Mouse (Mus musculus): ENCODE measurements around the gene Fn1.

Fn1 gene

GRCm38 (mm10) chr1:71652551-71653399 lies at the start of gene Fn1:
Fn1 (minus strand) TSS chr1:71653200.
- DNase-seq (ENCODE audit: low spot score in 2 of 2), result peak; percentile 10 to 25

GRCm38 (mm10) chr1:71696093-71696492 lies 43.1 kb upstream of the Fn1 start:
- no peak for DNase-seq (ENCODE audit: low spot score in 2 of 2)

- DNase-seq (ENCODE audit: low spot score in 2 of 2), result no peak
These were observed 38.7 kb upstream of the Fn1 start for GRCm38 (mm10) chr1:71691472-71692277.

- DNase-seq (ENCODE audit: low spot score in 2 of 2), result no peak
These were observed 35.9 kb upstream of the Fn1 start for GRCm38 (mm10) chr1:71688926-71689303.

GRCm38 (mm10) chr1:71688272-71688925 lies 35.4 kb upstream of the Fn1 start:
- DNase-seq (ENCODE audit: low spot score in 2 of 2), result no peak

- no peak for DNase-seq (ENCODE audit: low spot score in 2 of 2)
These were observed 33.8 kb upstream of the Fn1 start for GRCm38 (mm10) chr1:71686791-71687190.

- no peak for DNase-seq (ENCODE audit: low spot score in 2 of 2)
These were observed 30.7 kb upstream of the Fn1 start for GRCm38 (mm10) chr1:71683736-71684135.

- no peak for DNase-seq (ENCODE audit: low spot score in 2 of 2)
These were observed 29.3 kb upstream of the Fn1 start for GRCm38 (mm10) chr1:71682194-71682715.

- no peak for DNase-seq (ENCODE audit: low spot score in 2 of 2)
These were observed 28.3 kb upstream of the Fn1 start for GRCm38 (mm10) chr1:71681306-71681705.

GRCm38 (mm10) chr1:71680046-71680672 lies 27.2 kb upstream of the Fn1 start:
- DNase-seq (ENCODE audit: low spot score in 2 of 2), result no peak

GRCm38 (mm10) chr1:71675420-71675819 lies 22.4 kb upstream of the Fn1 start:
- no peak for DNase-seq (ENCODE audit: low spot score in 2 of 2)

- no peak for DNase-seq (ENCODE audit: low spot score in 2 of 2)
These were observed 21.3 kb upstream of the Fn1 start for GRCm38 (mm10) chr1:71674274-71674673.

GRCm38 (mm10) chr1:71673398-71673910 lies 20.5 kb upstream of the Fn1 start:
- no peak for DNase-seq (ENCODE audit: low spot score in 2 of 2)

GRCm38 (mm10) chr1:71672346-71672745 lies 19.3 kb upstream of the Fn1 start:
- no peak for DNase-seq (ENCODE audit: low spot score in 2 of 2)

- no peak for DNase-seq (ENCODE audit: low spot score in 2 of 2)
These were observed 10.2 kb upstream of the Fn1 start for GRCm38 (mm10) chr1:71663242-71663641.

GRCm38 (mm10) chr1:71658632-71659031 lies 5.6 kb upstream of the Fn1 start:
- DNase-seq (ENCODE audit: low spot score in 2 of 2), result no peak

GRCm38 (mm10) chr1:71656309-71656708 lies 3.3 kb upstream of the Fn1 start:
- no peak for DNase-seq (ENCODE audit: low spot score in 2 of 2)

- no peak for DNase-seq (ENCODE audit: low spot score in 2 of 2)
These were observed 1.2 kb upstream of the Fn1 start for GRCm38 (mm10) chr1:71654221-71654620.

- DNase-seq (ENCODE audit: low spot score in 2 of 2), result no peak
These were observed 580 bp upstream of the Fn1 start for GRCm38 (mm10) chr1:71653400-71654159.

GRCm38 (mm10) chr1:71651828-71652227 lies 1.2 kb downstream of the Fn1 start:
- DNase-seq (ENCODE audit: low spot score in 2 of 2), result no peak

- no peak for DNase-seq (ENCODE audit: low spot score in 2 of 2)
These were observed 1.7 kb downstream of the Fn1 start for GRCm38 (mm10) chr1:71651315-71651714.

All from frontal cortex, postnatal 25 days (tissue).